Mouse (Mus musculus) liver, adult 2 months (tissue): ENCODE measurements at regions not wholly inside any gene's neighbourhood (a gene's known extent, or its start where the extent isn't known, plus 50 kb on each side); places are given as distances from the start of the nearest gene placed in this dataset.

ENCODE experiments used
- DNase-seq: peaks from one replicate; pipeline ENCODE4 v3.0.0-alpha.2; 2011; ENCODE audit warnings: low read depth, low spot score; ENCODE audit errors: extremely low read depth
- H3K27ac ChIP-seq: fragments of 200-500 bp; replicated peaks from 2 replicates; pipeline ENCODE4 v1.5.1; 2012; ENCODE audit warnings: low read depth, mild to moderate bottlenecking, control low read depth, inconsistent platforms, low read length; ENCODE audit not compliant: insufficient read depth
- H3K27me3 ChIP-seq: fragments of 200-500 bp; 2 replicates; pipeline ENCODE4 v1.6.1; 2012; ENCODE audit warnings: mild to moderate bottlenecking, moderate library complexity, low read length, inconsistent platforms; ENCODE audit not compliant: control insufficient read depth, insufficient read depth
- H3K36me3 ChIP-seq: fragments of 200-500 bp; 2 replicates; pipeline ENCODE4 v1.6.1; 2012; ENCODE audit warnings: low read length, inconsistent platforms; ENCODE audit not compliant: control insufficient read depth, insufficient read depth
- H3K4me1 ChIP-seq: fragments of 200-500 bp; 2 replicates; pipeline ENCODE4 v1.6.1; 2011; ENCODE audit warnings: low read length; ENCODE audit not compliant: control insufficient read depth, insufficient read depth
- H3K4me3 ChIP-seq: fragments of 200-500 bp; 2 replicates; pipeline ENCODE4 v1.5.1; 2011; ENCODE audit warnings: low read depth, mild to moderate bottlenecking, control low read depth, low read length, moderate library complexity; ENCODE audit not compliant: insufficient read depth
- H3K79me2 ChIP-seq: fragments of 200-500 bp; 2 replicates; pipeline ENCODE4 v1.6.1; 2012; ENCODE audit warnings: inconsistent platforms, mild to moderate bottlenecking, low read length, moderate library complexity; ENCODE audit not compliant: control insufficient read depth, insufficient read depth
- H3K9ac ChIP-seq: fragments of 200-500 bp; 2 replicates; pipeline ENCODE4 v1.6.1; 2012; ENCODE audit warnings: low read depth, mild to moderate bottlenecking, control low read depth, inconsistent platforms, low read length
- CTCF ChIP-seq: fragments of 200-500 bp; IDR thresholded peaks from 2 replicates; pipeline ENCODE4 v1.5.1; 2011; ENCODE audit warnings: low read depth, low read length, control low read depth
- POLR2A ChIP-seq: fragments of 200-500 bp; IDR thresholded peaks from 2 replicates; pipeline ENCODE4 v1.6.1; 2011; ENCODE audit warnings: low read length, control low read depth; ENCODE audit not compliant: insufficient read depth; ENCODE audit errors: extremely low read depth
- WGBS: fragments of 180-500 bp; shearing (Covaris S2); methylation state at CpG from one replicate; pipeline ENCODE4 v1.1.7; 2018; 5-methylcytosine and 5-hydroxymethylcytosine counted together

GRCm38 (mm10) chr6:100412486-100412885, 125.2 kb upstream of the Rybp start:
- no peak for DNase-seq
- Histone ChIP-seq H3K27ac (no peak overlapping the region), H3K27me3 (no peaks in the 10 kb centered on the region), H3K9ac (no peak overlapping the region), H3K4me3 (no peak overlapping the region), H3K79me2 (no peaks in the 10 kb centered on the region), H3K36me3 (no peaks in the 10 kb centered on the region), H3K4me1 (no peaks in the 10 kb centered on the region)
- WGBS: 76% methylated on average over 5 of the region's 5 CpGs
- TF ChIP-seq CTCF (no peak), POLR2A (no peak)

DNA sequence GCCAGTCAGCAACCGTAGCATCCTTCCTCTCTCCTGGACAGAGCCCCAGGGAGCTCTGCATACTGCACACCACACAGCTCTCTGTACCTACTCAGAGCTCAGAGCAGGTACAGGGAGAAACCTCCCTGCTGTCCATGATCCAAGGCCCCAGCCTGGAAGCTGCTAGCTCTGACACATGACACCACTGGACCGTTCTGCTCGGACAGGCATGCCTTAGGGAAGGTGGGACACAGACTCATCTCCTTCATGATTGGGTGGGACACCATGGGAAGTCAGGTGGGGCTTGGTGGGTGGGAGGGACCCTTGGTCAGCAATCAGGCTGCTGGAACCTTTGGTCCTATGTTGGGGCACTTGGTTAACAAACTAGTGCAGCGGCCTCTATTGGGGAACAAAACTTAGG, 124.7 kb upstream of the Rybp start:
- Histone ChIP-seq H3K4me3 (no peak overlapping the region), H3K4me1 (no peaks in the 10 kb centered on the region), H3K27ac (no peak overlapping the region), H3K9ac (no peak overlapping the region), H3K79me2 (no peaks in the 10 kb centered on the region), H3K36me3 (no peaks in the 10 kb centered on the region), H3K27me3 (no peaks in the 10 kb centered on the region)
- 93% methylated on average over 4 of the region's 4 CpGs for WGBS
- TF ChIP-seq POLR2A (no peak), CTCF (no peak)
- DNase-seq: no peak

- WGBS: 97% methylated on average over 8 of the region's 8 CpGs
- Histone ChIP-seq H3K27ac (no peak overlapping the region), H3K36me3 (no peaks in the 10 kb centered on the region), H3K4me3 (no peak overlapping the region), H3K27me3 (no peaks in the 10 kb centered on the region), H3K79me2 (no peaks in the 10 kb centered on the region), H3K9ac (no peak overlapping the region), H3K4me1 (no peaks in the 10 kb centered on the region)
- DNase-seq: no peak
- TF ChIP-seq CTCF (no peak), POLR2A (no peak)
These were observed 122.9 kb upstream of the Rybp start for GRCm38 (mm10) chr6:100410067-100410631.

GRCm38 (mm10) chr6:100408826-100409225, 121.5 kb upstream of the Rybp start:
- Histone ChIP-seq H3K79me2 (no peaks in the 10 kb centered on the region), H3K4me3 (no peak overlapping the region), H3K27me3 (no peaks in the 10 kb centered on the region), H3K36me3 (no peaks in the 10 kb centered on the region), H3K27ac (no peak overlapping the region), H3K9ac (no peak overlapping the region), H3K4me1 (no peaks in the 10 kb centered on the region)
- WGBS: 87% methylated on average over 8 of the region's 8 CpGs
- no peak for DNase-seq
- TF ChIP-seq POLR2A: no peak
- TF ChIP-seq CTCF: no peak

- no peak overlapping the region for H3K9ac ChIP-seq
- WGBS: 69% methylated on average over 4 of the region's 4 CpGs
- no peak overlapping the region for H3K27ac ChIP-seq
- no peaks in the 10 kb centered on the region for H3K4me1 ChIP-seq
- no peaks in the 10 kb centered on the region for H3K36me3 ChIP-seq
- H3K27me3 ChIP-seq: no peaks in the 10 kb centered on the region
- TF ChIP-seq POLR2A: no peak
- TF ChIP-seq CTCF: no peak
- H3K4me3 ChIP-seq: no peak overlapping the region
- H3K79me2 ChIP-seq: no peaks in the 10 kb centered on the region
- DNase-seq: no peak
These were observed 119.2 kb upstream of the Rybp start for GRCm38 (mm10) chr6:100406504-100406903.

- H3K27me3 ChIP-seq: no peaks in the 10 kb centered on the region
- no peaks in the 10 kb centered on the region for H3K36me3 ChIP-seq
- TF ChIP-seq CTCF (no peak), POLR2A (no peak)
- no peaks in the 10 kb centered on the region for H3K79me2 ChIP-seq
- no peaks in the 10 kb centered on the region for H3K4me1 ChIP-seq
- no peak overlapping the region for H3K9ac ChIP-seq
- no peak overlapping the region for H3K27ac ChIP-seq
- WGBS: 91% methylated on average over 3 of the region's 3 CpGs
- no peak for DNase-seq
- no peak overlapping the region for H3K4me3 ChIP-seq
These were observed 116.9 kb upstream of the Rybp start for GRCm38 (mm10) chr6:100404161-100404560.
